Mouse (Mus musculus): Measurements from ENCODE around the gene Glrx.

The Glrx gene

GRCm38 (mm10) chr13:75883792-75884191 lies 44.1 kb downstream of the Glrx start:
- DNase-seq (ENCODE audit: low read depth, low spot score) = no peak

- DNase-seq (ENCODE audit: low read depth, low spot score) = peak; percentile 57
These were observed 52.2 kb downstream of the Glrx start for GRCm38 (mm10) chr13:75891868-75892267.

GRCm38 (mm10) chr13:75892291-75892690 lies 52.6 kb downstream of the Glrx start:
- peak; percentile 30 for DNase-seq (ENCODE audit: low read depth, low spot score)

DNA sequence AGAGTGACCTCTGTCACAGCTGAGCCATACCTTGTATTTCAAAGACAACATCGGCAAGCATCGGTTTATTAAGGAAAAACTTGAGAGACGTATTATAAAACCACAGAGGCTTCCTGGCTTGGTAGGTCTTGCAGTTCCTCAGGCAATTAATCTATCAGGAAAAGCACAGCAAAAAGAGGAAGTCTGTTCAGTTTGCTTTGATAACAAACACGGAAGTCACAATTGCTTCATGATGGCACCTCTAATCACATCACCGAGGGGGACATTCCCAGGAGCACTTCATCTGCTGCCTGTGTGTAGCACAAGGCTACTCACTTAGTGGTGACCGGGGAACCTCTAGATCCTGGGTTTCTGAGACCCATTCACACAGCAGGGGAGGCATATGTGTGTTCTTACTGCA lies 53.2 kb downstream of the Glrx start:
- DNase-seq (ENCODE audit: low read depth, low spot score) = no peak
